Mouse (Mus musculus): ENCODE measurements around the gene Cks2.
"Not testable (repeated sequence)": the region's sequence is repeated elsewhere in the genome, so short reads cannot be mapped to it uniquely, and the experiment has no call there.

Cks2 gene

GRCm38 (mm10) chr13:51641424-51641823 is 3.6 kb upstream of the Cks2 start:
- no peak for DNase-seq (ENCODE audit: low read depth)

- DNase-seq (ENCODE audit: low read depth), result no peak
These were observed 2.8 kb upstream of the Cks2 start for GRCm38 (mm10) chr13:51642171-51642778.

DNA sequence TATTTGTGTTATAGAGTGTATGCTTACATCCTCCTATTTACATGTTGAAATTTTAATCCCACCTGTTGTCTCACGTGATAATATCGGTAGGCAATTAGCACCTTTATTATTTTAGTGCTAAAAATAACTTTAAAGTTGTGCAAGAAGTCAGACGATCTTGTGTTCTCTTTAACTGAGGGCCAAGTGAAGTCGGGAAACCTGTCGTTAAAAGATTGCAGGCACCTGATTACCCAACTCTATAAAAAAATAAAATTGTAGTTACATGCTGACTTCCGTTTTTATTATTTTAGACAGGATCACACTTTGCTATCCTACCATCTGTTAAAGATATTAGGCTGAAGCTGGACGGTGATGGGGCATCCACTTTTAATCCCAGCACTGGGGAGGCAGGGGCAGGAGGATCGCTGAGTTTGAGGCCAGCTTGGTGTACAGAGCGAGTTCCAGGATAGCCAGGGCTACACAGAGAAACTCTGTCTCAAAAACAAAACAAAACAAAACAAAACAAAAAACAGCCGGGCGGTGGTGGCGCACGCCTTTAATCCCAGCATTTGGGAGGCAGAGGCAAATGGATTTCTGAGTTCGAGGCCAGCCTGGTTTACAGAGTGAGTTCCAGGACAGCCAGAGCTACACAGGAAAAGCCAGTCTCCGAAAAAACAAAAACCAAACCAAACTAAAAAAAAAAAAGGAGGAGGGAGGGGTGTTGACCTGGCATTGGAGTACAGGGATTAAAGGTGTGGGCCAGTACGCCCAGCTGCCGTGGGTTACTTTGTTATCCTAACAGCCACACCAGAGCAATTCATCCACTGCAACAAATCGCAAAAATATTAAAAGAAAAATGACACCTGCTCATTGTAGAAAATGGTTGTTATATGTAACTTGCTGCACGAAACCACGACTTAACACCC is 856 bp upstream of the Cks2 start:
- no peak for DNase-seq (ENCODE audit: low read depth)

DNA sequence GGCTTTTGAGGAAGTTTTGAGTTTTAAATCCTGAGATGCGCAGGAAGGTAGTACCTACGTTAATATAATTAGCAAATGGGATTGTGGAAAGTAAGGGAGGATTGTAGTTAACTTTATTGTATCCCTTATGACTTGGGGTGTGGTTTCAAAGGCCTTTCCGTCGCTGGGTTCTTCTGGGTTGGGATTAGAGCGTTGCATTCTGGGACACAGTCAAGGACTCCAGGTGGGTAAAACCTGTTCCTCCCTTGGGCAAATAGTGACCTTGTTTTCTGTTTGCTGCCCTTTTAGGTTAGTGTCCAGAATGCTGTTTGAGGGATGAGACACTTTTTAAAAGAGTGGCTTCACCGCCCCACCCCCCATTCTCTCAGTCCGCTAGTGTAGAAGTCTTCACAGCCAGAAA is 840 bp downstream of the Cks2 start:
- DNase-seq (ENCODE audit: low read depth), result no peak

- no peak for DNase-seq (ENCODE audit: low read depth)
These were observed 1.5 kb downstream of the Cks2 start for GRCm38 (mm10) chr13:51646362-51647027.

- DNase-seq (ENCODE audit: low read depth), result peak; percentile 32
These were observed 2.7 kb downstream of the Cks2 start for GRCm38 (mm10) chr13:51647770-51648169.

DNA sequence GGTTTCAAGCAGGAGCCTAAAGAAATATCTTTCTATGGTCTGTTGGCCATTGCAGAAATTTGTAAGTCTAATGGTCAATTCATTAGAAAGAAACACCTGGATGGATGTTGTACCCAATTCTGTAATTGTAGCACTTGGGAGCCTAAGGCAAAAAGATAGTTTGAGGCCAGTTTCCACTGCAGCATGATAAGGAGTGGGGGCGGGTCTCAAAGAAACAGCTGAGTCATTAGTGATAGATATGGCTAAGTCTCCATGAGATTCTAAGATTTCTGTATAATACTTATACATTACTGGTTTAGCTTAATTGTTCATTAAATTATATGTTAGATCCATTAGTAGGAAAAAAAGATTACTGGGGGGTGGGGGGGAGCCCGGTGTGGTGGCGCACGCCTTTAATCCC is 3.2 kb downstream of the Cks2 start:
- DNase-seq (ENCODE audit: low read depth), result peak; percentile 32

GRCm38 (mm10) chr13:51649740-51650139 is 4.7 kb downstream of the Cks2 start:
- no peak for DNase-seq (ENCODE audit: low read depth)

DNA sequence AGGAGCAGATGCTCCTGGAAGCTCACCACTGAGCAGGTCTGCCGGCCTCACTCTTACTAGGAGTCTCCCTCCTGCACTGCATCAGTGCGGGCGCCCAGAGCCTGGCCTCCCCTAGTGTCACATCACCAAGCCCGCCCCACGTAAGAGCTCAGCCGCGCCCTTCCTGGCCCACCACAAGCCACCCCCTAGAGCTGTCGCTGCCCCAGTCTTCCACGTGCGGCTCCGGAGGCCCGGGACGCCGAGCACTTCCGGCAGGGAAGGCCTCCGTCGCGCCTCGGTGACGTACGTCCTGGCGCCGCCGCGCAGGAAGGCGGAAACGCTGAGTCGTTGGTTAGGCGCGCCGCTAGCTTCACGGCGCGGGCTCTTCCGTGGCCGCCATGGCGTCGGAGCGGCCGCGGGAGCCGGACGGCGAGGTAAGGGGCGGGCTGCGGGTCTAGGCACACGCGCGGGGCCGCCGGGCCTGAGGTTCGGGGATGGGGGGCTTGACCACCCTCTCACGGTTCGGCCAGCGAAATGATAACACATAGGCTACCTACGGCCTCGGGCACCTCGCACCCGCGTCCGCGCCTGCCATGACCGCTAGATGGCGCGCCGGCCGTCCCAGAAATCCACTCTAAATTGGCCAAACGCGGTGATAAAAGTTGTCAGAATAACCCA is 6.5 kb downstream of the Cks2 start, which contains the start of gene Secisbp2:
Gene Secisbp2, plus strand, starts transcription at position 290 of the 657 bp plus-strand sequence.
- DNase-seq (ENCODE audit: low read depth), result peak; percentile 96

DNA sequence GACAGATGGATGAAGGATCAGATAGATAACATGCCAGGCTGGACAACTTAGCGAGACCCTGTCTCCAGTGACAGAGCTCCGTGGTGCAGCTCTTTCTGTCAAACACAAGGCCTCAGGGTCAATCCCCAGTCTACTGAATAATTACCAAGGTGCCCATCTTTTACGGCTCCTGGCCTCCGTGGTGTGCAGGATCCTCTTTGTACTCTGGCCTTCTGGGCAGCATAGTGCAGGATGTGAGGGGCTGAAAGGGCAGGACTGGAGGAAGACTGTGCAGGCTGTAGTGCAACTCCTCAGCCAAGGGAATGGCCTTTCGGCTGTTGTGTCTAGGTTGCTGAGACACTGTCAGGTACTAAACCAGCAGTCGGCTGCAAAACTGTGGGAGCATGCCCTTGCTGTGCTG is 8.1 kb downstream of the Cks2 start:
- DNase-seq (ENCODE audit: low read depth), result no peak

DNA sequence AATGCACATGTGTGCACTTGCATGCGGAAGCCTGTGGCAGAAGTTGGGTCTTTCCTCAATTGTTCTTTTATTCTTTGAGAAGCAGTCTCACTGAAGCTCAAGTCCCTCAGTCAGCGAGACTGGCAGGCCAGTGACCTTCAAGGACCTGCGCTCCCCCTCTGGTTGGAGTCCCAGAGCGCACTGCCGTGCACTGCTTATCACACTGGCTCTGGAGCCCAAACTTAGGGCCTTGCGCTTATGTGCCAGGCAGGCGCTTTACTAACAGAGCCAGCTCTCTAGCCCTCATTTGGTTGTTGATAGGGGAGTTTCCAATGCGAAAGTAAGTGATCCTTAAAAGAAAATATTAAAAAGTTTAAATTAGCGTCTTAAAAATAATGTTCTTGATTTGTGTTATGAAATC is 8.9 kb downstream of the Cks2 start:
- no peak for DNase-seq (ENCODE audit: low read depth)

DNA sequence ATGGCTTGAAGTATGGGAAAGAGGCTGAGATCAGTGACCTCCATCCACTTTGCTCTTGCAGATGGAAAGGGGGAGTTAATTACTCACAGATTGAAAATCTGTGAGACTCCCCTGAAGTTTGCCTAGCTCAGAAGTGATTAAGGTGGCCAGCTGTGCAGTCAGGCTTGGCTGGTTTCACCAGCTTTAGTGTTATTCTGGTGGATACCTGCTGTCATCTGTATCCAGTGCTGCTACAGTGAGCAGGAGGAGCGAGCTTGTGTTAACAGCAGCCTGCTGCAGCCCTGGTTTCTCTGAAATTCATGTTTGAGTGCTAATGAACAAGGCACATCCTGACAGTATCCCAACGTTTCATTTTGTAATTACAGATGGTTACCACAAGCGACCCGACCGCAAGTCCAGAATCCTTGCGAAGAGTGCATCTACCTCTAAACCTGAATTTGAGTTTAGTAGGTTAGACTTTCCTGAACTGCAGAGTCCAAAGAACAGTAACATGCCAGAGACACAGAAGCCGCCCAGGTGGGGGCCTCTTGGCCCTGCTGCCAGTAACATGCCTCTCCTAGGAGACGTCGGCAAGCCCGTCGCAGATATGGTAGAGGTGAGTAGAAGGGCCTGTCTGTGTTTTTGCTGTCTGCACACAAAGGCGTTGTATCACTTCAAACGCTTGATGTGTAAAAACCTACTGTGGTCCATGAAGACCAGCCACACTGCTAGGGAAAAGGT is 11.6 kb downstream of the Cks2 start:
- no peak for DNase-seq (ENCODE audit: low read depth)

- no peak for DNase-seq (ENCODE audit: low read depth)
These were observed 13.1 kb downstream of the Cks2 start for GRCm38 (mm10) chr13:51658094-51658493.

DNA sequence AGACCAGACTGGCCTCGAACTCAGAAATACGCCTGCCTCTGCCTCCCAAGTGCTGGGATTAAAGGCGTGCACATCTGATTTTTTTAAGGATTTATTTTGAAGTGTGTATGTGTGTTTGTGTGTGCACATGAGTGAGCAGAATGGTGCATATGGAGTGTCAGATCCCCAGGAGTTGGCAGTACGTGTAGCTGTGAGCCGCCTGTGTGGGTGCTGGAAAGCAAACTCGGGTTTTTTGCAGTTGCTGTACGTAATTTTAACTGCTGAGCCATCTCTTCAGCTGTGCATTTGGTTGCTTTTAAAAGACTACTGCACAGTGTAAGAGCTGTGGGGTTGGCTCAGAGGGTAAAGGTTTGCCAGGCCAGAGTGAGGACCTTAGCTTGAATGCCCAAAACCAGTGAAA is 14.5 kb downstream of the Cks2 start:
- no peak for DNase-seq (ENCODE audit: low read depth)

GRCm38 (mm10) chr13:51663561-51663960 is 18.5 kb downstream of the Cks2 start:
- DNase-seq (ENCODE audit: low read depth), result no peak

- DNase-seq (ENCODE audit: low read depth), result not testable (repeated sequence)
These were observed 23.2 kb downstream of the Cks2 start for GRCm38 (mm10) chr13:51668195-51668594.

DNA sequence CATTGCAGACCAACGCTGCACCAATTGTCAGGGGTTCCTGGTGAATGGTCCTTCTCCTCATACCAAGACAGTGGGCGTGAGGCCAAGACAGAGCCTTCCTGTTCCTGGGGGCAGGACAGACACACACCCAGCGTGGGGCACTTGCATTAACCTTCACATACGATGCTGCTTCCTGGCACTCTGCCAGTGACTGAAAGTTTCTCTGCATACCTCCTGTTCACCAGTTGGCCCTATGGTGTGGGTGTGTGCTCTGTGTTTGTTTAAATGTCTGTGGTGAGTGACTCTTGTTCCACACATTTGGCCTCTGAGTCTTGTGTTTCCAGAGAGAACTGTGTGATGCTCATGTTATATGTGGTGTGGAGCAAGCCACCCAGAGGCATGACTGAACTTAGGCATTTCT is 31.6 kb downstream of the Cks2 start:
- DNase-seq (ENCODE audit: low read depth), result peak; percentile 24

DNA sequence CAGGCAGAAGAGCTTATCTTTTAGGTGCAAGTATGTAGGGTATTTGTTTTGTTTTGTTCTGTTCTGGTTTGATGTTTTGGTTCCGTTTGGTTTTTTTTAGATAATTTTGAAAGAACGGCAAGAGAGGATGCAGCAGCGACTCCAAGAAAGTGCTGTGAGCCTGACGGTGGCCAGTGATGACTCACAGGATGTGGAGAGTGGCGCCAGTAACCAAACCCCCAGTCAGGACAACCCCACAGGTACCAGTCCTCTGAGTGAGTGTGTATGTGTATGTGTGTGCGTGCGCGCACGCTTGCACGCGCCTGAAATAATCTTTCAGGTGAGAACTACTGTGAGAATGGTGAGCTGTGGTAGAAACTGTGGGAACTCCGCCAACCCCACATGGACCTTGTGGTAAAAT is 32.0 kb downstream of the Cks2 start:
- peak; percentile 68 for DNase-seq (ENCODE audit: low read depth)

DNA sequence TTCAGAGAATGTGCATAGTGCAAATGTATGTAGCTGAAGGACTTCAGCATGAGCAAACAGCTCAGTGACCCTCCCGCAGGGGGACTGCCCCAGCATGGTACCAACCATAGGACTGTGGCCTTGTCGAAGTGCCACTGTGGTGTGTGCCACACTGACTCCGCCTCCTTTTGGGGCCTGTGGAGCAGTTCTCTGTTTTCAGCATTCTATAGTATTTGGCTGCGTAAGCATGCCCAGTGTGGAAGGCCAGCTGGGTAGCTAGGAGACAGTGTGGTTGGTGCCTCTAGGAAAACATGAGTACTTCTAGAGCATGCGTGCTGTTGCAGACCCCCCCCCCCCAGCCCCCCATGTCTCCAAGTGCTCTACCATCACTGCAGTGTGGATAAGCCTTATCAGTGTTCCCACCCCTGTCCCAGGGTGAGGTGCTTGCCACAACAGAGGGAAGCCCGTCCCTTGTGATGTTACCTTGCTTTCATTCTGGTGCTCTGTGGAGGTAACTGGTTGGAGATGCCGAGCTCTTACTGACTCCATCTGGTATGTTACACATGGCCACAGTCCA is 32.7 kb downstream of the Cks2 start:
- DNase-seq (ENCODE audit: low read depth), result no peak

- DNase-seq (ENCODE audit: low read depth), result no peak
These were observed 33.7 kb downstream of the Cks2 start for GRCm38 (mm10) chr13:51678687-51679086.

GRCm38 (mm10) chr13:51679332-51679731 is 34.3 kb downstream of the Cks2 start:
- DNase-seq (ENCODE audit: low read depth), result no peak
